Mouse (Mus musculus): ENCODE measurements around the gene Gpr132. TPM values are rescaled to one million over a fixed set of nuclear protein-coding genes. Genes with fewer than 3 reads are reported as not detected.

The Gpr132 gene
- 0.30 and 3.4 TPM in 2 replicates for total RNA-seq (2021)
- long read RNA-seq, experiment 1, partial matches to known transcripts = 0 of 1 reads
- long read RNA-seq, experiment 1, other reads (novel, unspliced or antisense) = 1 of 1 reads
- long read RNA-seq, experiment 2 = 0 reads

- peak; percentile 45 for DNase-seq
Measured at GRCm38 (mm10) chr12:112868178-112869087, at the start of gene Gpr132. Gene Gpr132 (minus strand): TSS chr12:112868228.

DNA sequence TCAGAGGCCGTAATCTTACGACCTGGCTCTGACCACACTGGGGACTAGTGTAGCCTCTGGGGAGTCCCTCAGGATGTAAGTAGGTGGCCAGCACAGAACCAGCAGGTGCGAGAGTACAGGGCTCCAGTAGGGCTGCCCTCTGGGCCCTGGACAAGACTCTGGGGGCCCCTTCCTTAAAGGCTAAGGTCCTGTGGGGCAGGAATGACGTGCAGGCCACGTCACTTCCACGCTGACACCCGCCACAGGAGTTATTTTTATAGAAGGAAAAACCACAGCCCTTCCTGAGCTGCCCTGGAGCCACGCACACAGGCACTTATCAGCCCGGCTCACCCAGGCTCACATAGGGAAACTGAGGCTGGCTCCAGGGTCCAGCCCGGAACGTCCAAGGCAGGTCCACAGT lies 49.5 kb upstream of the Gpr132 start:
- no peak for DNase-seq

- DNase-seq = peak; percentile 33
Measured at GRCm38 (mm10) chr12:112916698-112917400, 48.8 kb upstream of the Gpr132 start.

DNA sequence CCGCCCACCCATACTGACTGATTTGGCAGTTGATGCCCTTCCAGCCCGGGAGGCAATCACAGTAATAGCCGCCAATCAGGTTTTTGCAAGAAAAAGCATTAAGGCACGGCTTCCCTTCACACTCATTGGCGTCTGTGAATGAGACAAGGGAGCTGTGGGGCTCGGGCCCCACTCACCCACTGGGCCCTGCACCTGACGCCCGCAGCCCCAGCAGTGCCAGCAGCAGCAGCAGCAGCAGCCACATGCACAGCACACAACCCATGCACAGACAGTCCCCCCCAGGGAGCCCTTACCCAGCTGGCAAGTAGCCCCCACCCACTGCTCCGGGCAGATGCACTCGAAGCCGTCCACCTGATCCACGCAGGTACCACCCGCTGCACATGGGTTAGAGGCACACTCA lies 47.6 kb upstream of the Gpr132 start:
- no peak for DNase-seq

DNA sequence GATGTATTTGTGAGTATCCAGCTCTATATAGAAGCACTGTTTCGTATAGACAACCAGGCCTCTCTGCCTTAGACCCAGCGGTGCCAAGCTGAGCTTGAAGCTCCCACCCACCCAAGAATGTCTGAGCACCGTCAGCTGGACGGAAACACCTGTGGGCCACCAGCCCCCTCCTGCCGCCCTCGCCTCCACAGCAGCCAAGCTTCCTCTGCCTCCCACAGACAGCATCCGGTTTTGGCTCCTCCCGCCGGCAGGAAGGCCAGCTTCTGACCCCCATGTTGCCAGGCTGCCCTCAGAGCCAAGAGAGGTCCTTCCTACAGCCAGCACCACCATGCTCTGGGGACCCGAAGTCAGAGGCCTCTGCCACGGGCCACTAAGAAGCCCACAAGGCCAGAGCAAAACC lies 46.5 kb upstream of the Gpr132 start:
- DNase-seq = peak; percentile 47

DNA sequence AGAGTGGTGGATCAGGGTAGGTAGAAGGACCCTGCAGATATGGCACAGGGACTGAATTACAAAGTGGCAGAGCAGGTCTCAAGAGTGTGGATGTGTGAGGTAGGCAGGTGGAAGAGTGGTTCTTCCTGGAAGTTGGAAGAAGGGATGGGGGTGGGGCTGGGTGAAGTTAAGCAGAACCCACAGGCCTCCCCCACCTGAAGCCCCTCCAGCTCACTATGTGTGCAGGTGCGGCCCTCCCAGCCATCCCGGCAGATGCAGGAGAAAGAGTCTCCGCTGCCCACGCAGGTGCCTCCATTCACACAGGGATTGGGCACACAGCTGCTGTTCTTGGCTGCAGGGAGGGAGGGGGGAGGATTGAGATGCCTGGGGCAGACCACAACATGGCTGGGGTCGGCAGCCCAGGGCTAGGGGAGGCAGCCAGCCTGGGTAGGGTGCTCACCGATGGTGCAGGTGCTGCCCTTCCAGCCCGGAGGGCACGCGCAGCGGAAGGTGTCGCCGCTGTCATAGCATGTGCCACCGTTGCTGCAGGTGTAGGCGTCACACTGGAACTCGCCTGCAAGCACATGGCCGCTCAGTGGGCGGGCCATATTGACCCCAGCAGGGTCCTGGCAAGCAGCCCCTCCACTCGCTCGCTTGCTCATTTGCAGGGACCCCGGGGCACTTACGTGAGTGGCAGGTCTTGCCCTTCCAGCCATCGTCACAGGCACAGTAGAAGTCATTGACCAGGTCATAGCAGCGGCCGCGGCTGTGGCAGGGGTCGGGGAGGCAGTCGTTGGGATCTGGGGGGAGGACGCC lies 45.1 kb upstream of the Gpr132 start:
- no peak for DNase-seq

DNA sequence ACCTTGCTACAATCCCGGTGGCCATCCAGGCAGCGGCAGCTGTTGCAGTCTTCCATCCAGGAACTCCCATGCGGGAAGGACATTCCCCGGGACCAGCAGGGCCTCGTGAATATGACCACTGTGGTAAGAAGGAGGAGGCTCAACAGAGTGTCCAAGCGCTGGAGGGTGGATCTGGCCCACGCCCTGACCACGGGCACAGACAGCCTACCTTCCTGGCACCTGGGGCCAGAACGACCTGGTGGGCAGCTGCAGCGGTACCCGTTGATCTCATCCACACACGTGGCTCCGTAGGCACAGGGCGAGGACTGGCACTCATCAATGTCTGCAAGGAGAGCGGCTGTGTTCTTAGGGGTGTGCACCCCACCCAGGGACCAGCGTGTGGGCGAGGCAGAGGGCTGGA lies 43.7 kb upstream of the Gpr132 start:
- no peak for DNase-seq

- DNase-seq = no peak
Measured at GRCm38 (mm10) chr12:112908991-112909390, 41.0 kb upstream of the Gpr132 start.

- no peak for DNase-seq
Measured at GRCm38 (mm10) chr12:112905001-112905400, 37.0 kb upstream of the Gpr132 start.

GRCm38 (mm10) chr12:112903941-112904340 lies 35.9 kb upstream of the Gpr132 start:
- peak; percentile 56 for DNase-seq

DNA sequence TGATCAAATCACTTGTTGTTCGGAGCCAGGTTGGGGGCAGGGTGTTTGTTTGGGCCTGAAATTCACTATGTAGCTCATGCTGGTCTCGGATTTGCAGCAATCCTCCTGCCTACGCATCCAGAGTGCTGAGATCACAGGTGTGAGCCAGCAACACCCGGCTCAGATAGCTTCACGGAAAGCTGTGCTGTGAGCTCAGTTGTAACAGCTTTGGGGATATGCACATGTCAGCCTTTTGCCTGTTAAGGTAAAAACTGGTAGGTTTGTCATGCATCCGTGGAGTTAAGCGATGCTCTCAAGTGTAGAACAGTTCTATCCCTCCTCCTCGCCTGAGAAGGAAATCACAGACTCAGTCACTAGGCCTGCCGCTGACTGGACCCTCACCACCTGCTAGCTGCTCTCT lies 32.6 kb upstream of the Gpr132 start:
- DNase-seq = no peak

GRCm38 (mm10) chr12:112898960-112899359 lies 30.9 kb upstream of the Gpr132 start:
- DNase-seq = no peak

GRCm38 (mm10) chr12:112898351-112898750 lies 30.3 kb upstream of the Gpr132 start:
- DNase-seq = no peak

GRCm38 (mm10) chr12:112897522-112898212 lies 29.6 kb upstream of the Gpr132 start:
- peak; percentile 68 for DNase-seq

GRCm38 (mm10) chr12:112894969-112895368 lies 26.9 kb upstream of the Gpr132 start:
- DNase-seq = no peak

DNA sequence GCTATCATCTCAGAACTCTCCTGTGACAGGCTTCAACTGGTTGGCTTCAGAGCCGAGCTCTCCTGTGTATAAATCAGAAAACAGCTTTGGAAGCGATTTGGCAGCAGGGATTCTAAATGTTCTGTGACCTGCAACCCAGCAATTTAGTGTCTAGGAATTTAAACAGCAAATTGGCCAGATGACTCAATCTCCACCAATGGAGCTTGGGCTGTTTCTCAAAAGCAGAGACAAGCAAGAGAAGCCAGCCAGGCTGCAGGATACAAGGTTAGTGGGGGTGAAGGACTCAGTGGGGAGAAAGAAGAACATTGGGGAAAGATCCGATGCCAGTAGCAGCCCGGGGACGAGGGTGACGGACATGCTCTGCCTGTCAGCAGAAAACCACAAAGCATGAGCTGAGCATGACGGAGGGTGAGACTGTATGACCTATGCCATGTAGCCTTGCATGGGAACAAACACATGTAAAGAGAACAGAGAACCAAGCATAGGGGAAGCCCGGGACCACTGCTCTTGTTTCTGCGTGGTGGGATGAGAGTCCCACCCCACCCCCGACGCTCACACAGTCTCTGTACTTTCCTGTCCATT lies 26.4 kb upstream of the Gpr132 start:
- peak; percentile 54 for DNase-seq

DNA sequence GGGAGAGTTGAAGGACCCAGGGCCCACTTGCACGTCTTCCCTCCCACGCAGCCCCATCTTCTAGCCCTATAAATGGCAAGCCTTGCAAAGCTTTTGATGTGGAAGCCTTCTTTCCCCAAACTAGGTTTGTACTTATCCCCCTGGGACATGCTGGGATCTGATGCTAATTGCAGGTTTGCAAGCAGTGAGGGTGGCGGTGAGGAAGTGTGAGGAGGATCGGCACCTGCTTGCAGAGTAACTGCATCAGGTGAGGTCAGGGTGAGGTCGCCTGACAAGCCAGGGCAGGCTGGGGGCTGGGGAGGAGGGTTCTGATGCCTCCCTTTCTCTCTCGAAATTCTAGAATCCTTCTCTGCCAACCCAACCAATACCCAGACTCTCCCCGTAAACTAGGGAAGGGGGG lies 17.4 kb upstream of the Gpr132 start:
- DNase-seq = no peak

- DNase-seq = no peak
Measured at GRCm38 (mm10) chr12:112881301-112881815, 13.3 kb upstream of the Gpr132 start.

- DNase-seq = no peak
Measured at GRCm38 (mm10) chr12:112880661-112881060, 12.6 kb upstream of the Gpr132 start.

- no peak for DNase-seq
Measured at GRCm38 (mm10) chr12:112879731-112880130, 11.7 kb upstream of the Gpr132 start.

DNA sequence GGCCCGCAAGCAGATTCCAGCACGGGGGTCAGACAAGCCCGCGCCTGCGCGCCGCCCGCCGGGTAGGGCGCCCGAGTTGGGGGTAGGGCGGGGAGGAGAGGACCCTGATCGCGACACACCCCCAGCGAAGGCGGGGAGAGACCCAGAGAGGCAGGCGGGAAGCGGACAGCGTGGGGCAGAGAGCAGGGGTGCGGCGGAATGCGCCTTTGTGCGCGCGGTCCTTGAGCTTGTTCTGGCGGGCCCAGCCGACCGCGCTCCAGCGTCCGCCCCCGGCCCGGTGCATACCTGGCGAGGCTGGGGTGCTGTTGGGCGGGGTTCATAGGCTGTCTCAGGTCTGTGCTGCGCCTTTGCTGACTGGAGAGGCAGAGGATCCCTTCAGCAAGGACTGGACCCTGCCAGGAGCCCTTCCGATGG lies 9.6 kb upstream of the Gpr132 start:
- peak; percentile 52 for DNase-seq

All from adrenal gland, postnatal 14 days (tissue).